Comparison of ENCODE assay signal across 25 mouse cellular contexts in the genomic region with DNA sequence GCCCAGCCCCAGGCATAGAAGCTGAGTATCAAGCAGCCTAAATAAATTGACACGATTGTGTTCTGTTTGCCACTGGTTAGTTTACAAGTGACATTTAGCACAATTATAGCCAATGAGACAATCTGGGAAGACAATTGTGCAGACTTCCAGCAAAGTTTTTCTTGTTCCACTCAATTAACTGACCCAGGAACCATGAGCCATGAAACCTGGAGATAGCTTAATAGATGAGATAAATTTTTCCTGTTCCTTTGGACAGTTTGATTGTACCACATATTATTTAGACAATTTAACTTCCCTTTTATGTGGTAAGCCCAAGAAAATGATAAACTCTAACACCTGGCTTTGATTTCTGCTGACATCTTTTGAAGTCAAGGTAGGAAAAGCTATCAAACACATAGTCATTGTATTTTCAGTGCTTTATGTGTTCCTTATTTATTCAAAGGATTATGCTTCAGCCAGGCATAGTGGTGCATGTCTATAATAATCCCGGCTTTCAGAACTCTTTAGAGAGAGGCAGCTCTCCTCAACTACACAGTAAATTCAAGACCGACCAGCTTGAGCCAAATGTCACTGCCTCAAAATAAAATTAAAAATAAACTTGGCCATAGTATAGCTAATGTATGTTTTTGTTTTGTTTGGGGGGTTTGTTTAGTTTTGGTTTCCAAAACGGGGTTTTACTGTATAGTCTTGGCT.
"Had no signal": no experiment of that assay in that cellular context is flagged by ENCODE, and none has a peak within 500 bp of the region (broad histone marks: within the 10 kb centered on the region; RNA-seq: fewer than 3 reads in every experiment).

No protein-coding gene starts in this region.

- H3K4me2 ChIP-seq: heart, embryonic 11.5 days; heart, embryonic 13.5 days; heart, embryonic 15.5 days; hindbrain, embryonic 13.5 days; hindbrain, embryonic 15.5 days; limb, embryonic 12.5 days; liver, embryonic 11.5 days; liver, embryonic 13.5 days; liver, embryonic 15.5 days had no signal

- H3K27ac ChIP-seq: heart, adult 2 months; heart, embryonic 13.5 days; heart, embryonic 15.5 days; hindbrain, embryonic 13.5 days; hindbrain, embryonic 15.5 days; hindbrain, postnatal 0 days; left cerebral cortex, adult 2 months; limb, embryonic 10.5 days; limb, embryonic 12.5 days; liver, embryonic 13.5 days; liver, embryonic 15.5 days had no signal

- ATAC-seq: hindbrain, postnatal 0 days; intestine, embryonic 16.5 days had no signal

- H3K9me3 ChIP-seq: heart, embryonic 13.5 days; heart, embryonic 15.5 days; hindbrain, embryonic 13.5 days; hindbrain, embryonic 15.5 days; limb, embryonic 10.5 days; limb, embryonic 12.5 days; liver, embryonic 13.5 days; liver, embryonic 15.5 days had no signal

- H3K4me1 ChIP-seq: heart, embryonic 13.5 days; heart, embryonic 15.5 days; hindbrain, embryonic 13.5 days; hindbrain, embryonic 15.5 days; limb, embryonic 10.5 days; limb, embryonic 12.5 days; liver, embryonic 13.5 days; liver, embryonic 15.5 days had no signal

- H3K4me3 ChIP-seq: heart, adult 2 months; heart, embryonic 13.5 days; heart, embryonic 15.5 days; hindbrain, embryonic 13.5 days; hindbrain, embryonic 15.5 days; left cerebral cortex, adult 2 months; limb, embryonic 10.5 days; limb, embryonic 12.5 days; liver, embryonic 13.5 days; liver, embryonic 15.5 days had no signal

- DNase-seq: gastrocnemius, postnatal 14 days; gastrocnemius, postnatal 36 days; heart, adult 11 months; heart, adult 2 months; heart, postnatal 14 days; heart, postnatal 36 days; kidney, adult 18-20 months; kidney, postnatal 14 days; kidney, postnatal 36 days; layer of hippocampus, adult 9-11 months; layer of hippocampus, postnatal 36 days; liver; liver, embryonic 13.5 days had no signal

- H3K27me3 ChIP-seq: heart, embryonic 13.5 days; heart, embryonic 15.5 days; hindbrain, embryonic 13.5 days; hindbrain, embryonic 15.5 days; limb, embryonic 12.5 days; liver, embryonic 13.5 days; liver, embryonic 15.5 days had no signal

- H3K9ac ChIP-seq: heart, embryonic 13.5 days; heart, embryonic 15.5 days; hindbrain, embryonic 13.5 days; hindbrain, embryonic 15.5 days; limb, embryonic 12.5 days; liver, embryonic 13.5 days; liver, embryonic 15.5 days had no signal

- H3K36me3 ChIP-seq: heart, embryonic 13.5 days; heart, embryonic 15.5 days; hindbrain, embryonic 13.5 days; hindbrain, embryonic 15.5 days; limb, embryonic 10.5 days; limb, embryonic 12.5 days; liver, embryonic 13.5 days; liver, embryonic 15.5 days had no signal
